Mouse (Mus musculus) hematopoietic stem cell, adult 5-6 weeks (primary cell): ENCODE results near the gene Mylk. TPM values are rescaled to one million over a fixed set of nuclear protein-coding genes. Genes with fewer than 3 reads are reported as not detected.
"Not testable (repeated sequence)": the region's sequence is repeated elsewhere in the genome, so short reads cannot be mapped to it uniquely, and the experiment has no call there.

Experiments
- ATAC-seq, 2 experiments: fragments of 125-278 bp in 1 of 2; replicated peaks in 1 of 2; 2 replicates each; pipeline ENCODE4 v1.8.0; 2016 to 2017; ENCODE audit warnings: inconsistent platforms in 2 of 2, mild to moderate bottlenecking in 2 of 2, moderate number of reproducible peaks in 2 of 2, low read depth in 1 of 2, moderate TSS enrichment in 1 of 2; ENCODE audit not compliant: low FRiP score in 2 of 2, poor library complexity in 2 of 2, severe bottlenecking in 2 of 2, insufficient read depth in 1 of 2, low TSS enrichment in 1 of 2
- total RNA-seq: library from RNA; stranded (forward); fragments of 172-1452, 232-1000 nt; gene quantifications from 2 replicates; pipeline ENCODE4 v1.2.3, GENCODE M21; 2017

The Mylk gene
- total RNA-seq, 1 experiment from 2014 or later = 22.6 TPM

DNA sequence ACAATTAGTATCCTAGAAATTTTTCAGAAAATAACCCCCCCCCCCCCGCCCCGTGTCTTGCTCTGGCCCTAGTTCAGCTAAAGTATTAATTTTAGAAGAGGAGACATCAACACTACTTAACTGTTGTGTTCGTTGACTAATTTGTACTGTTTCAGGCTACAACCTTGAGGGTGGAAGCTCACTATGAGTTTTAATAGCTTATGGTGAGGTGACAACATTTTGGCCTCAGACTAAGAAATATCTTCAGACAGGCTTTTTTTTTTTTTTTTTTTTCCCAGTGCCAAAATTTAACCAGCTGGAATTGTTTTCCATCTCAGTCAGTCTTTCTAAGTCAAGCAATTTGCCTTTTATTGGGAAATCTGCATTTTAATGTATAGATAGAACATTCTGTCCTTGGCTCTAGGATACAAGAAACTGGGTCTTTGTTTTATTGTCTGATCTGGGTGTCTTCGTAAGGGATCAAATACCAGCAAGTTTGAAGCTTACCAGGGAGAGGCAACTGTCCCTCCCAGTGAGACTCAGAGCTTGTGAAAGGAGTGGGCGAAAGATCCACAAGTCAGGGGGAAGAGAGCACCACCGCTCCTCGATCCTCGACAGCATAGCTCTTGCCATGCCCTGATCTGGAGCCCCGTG, 19.1 kb downstream of the Mylk start:
- ATAC-seq = no peak

DNA sequence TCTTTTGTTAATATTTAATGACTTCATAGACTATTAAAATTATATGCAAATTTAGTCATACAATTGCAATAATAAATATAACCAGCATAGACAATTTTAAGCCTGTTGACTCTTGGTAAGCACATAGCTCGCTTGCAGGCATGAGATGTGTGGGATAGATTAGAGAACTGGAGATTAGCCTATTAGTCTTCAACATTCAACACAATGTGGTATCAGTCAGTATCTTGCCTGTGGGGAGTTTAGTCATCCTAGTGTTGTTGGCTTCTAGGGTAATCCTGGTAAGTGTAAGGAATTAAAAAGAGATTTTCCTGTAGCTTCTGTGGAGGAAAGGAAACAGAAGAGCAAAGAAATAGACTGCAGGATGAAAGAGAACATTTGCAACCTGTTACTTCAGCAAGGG, 20.7 kb downstream of the Mylk start:
- ATAC-seq = no peak

DNA sequence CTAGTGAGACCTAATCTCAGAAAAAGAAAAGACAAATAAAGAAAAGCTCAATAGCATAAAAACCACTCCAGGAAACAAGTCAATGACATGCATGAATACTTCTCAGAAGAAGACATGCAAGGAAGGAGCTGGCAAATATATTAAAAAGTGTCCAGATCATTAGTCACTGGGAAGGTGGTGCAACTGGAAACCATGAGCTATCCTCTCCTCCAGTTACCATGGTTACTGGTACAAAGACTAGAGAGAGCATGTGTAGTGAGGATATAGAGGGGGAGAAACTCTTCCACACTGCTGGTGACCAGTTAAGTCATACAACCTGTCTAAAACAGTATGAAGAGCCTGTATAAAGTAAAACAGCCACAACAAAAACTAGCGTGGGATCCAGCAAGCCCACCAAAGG, 21.2 kb downstream of the Mylk start:
- no peak for ATAC-seq

DNA sequence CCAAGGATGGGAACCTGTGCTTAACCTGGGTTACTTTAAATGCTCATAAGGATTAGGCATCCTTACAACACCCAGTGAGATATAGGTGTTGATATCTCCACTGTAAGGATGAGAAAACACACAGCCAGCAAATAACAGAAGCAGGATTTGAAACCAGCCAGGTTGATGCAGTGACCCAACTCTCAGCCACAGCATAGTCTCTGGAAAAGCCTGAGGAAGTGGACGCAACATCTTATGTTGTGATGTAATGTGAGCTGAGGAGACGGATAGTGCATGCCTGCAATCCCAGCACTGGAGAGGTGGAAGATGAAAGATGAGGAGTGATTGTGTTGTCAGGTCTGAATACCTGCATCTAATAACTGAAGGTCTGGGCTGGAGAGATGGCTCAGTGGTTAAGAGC, 22.4 kb downstream of the Mylk start:
- no peak for ATAC-seq

DNA sequence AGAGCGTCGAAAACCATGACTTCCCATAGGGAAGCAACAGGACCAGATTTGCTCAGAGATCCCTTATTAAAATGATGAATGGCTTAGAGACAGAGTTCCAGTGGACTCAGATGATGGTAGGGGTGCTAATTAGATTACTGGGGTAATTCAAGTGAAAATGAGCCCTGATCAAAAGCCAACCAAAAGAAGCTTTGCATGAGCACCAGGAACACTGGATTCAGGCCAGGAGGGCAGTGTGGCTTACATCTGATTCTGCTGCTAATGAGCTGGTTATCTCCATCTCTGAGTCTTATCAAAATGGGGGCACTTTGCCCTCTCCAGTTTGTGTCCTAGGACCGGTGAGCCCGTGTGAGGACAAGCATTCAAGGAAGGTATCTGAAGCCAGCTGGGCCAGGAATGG, 23.4 kb downstream of the Mylk start:
- ATAC-seq = no peak

DNA sequence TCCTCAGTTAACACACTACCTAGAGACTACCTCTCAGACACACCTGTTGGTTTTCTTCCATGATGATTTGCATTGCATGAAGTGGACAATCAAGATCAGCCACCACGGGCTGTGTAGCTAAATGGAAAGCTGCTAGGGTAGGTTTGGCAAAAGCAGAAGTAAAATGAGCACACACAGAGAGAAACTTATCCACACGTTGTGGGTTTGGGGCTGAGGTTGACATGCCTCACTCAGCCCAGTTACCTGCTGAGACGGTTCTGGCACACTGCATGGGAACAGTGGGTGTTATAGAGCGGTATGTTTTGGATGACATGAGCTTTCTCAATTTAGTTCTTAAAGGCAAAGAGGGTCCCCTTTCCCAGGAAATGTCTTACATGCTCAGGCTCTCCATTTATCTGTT, 25.1 kb downstream of the Mylk start:
- peak in 1 of 2 experiments; percentile 32; a peak in 2 of 4 replicates for ATAC-seq

DNA sequence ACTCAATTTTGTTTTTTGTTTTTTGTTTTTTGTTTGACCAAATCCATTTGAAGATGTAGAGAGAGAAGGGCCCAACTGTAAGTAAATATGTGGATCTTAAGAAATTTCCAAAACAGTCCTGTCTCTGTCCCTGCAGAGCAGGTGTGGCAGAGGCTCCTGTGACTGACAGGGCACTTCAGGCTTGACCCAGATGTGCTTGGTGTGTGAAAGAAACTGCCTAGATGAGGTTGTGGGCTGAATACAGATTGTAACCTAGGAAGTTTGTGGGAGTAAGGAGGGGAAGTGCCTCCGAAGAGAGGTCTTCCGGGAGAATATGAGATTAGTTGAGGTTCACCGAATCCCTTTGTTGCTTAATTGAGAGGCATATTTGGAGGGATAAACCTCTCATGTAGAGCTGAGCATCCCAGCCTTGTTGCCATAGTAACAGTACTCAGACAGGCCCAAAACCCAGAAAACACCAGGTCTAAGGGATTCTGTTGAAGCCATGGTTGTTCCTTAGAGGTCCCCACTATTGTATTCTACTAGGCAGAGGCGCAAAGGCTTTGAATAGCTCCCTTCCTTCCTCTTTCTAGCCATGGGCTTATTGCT, 27.5 kb downstream of the Mylk start:
- no peak for ATAC-seq

DNA sequence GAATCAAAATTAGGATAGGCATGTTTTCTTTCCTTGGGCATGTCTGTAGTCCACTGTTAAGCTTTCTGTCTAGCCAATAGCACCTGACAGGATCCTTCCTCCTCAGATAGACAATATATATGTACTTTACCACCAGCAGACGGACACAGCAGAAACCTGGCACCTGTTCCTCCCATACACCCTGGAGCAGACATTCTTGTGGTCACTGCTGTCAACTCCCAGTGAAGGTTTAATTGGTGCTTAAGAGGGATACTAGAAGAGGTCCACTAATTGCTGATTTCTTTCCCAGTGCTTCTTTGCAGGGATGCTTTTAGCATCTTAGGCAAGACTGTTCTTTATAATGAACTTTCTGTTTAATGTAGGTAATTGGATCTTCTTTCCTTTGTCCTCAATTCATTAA, 37.4 kb downstream of the Mylk start:
- no peak for ATAC-seq

DNA sequence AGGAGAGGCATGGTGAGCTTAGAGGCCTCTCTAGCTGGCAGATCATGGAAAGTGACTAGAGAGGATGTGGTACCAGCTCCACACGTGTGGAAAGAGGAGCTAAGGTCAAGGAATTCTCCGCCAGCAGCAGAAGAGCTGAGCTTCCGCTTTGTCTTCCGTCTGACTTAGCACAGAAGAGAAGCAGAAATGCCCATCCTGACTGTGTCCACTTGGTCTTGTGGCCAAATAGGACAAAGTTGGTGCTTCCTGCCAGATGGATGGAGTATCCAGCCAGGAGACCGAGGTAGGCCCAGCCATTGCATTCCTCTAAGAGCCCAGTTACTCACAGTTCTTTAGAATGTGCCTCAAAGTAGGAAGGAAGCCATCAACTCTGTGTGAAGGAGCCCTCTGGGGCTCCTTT, 38.5 kb downstream of the Mylk start:
- no peak for ATAC-seq

DNA sequence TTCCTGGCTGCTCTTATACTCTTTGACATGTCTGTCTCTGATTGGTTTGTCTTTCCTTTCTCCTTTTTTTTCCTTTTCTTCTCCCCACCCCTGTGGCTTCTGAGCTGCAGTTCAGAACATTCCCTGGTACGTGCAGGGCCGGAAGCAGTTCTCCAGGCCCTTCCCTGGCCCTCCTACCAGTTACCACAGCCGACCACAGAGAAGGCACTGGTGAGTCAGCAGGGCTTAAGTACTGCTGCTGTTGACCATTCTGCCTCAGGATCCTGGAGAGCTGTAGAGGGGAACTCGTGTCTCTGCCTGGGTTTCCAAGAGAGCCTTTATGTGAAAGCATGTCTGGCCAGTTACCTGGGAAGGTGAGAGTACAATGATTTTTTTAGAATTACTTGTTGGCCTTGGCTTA, 39.7 kb downstream of the Mylk start:
- ATAC-seq = no peak

DNA sequence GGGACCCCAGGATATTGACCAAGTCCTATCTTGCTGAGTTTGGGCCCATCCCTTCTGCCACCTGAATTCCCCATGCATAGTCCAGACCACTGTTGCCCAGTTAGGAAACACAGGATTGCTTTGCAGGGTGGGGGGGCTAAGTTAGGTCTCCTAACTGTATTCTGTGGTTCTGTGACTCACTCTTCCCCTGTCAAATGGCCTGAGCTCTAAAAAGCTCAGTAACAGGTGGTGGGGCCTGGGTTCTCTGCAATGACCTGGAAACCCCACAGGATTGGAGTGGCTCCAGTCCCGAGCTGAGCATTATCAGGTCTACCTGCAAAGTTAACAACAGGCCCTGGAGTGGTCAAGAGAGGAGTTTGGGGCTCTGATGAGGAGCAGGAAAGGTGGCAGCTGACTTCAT, 47.5 kb downstream of the Mylk start:
- ATAC-seq = no peak

DNA sequence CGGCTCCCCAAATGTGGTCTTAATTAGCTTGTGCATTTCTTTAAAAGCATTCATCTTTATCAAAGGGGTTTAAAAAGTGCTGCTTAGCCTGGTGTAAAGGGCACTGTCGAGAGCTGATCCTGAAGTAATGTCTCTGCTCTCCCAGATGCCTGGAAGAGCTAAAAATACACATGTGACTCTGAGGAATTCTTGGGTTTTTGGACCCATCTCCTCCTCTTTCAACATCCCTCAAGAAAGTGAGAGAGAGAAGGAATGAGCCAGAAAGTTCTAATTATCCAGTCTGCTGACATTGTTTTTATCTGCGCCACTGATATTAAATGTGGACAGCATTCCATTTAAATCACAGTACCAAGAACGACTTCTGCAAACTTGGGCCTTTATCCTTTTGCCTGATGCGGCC, 48.0 kb downstream of the Mylk start:
- ATAC-seq = no peak

DNA sequence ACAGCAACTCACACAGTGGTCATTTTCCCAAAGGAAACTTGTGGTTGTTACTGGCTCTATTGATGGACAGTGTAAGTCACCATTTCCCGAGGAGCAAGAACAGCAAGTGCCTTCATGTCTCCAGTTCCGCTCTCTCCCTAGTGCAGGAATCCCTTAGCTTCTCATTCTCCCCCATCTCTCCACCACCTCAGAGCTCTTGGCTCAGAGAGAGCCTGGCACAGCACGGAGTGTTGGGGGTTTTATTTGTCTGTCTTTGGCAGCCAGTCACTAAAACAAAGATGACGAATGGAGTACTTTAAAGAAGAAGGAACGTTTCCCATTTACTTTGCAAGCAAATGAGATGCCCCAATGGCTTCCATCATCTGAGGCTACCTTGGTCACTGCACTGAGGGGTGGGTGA, 56.2 kb downstream of the Mylk start:
- ATAC-seq = no peak

DNA sequence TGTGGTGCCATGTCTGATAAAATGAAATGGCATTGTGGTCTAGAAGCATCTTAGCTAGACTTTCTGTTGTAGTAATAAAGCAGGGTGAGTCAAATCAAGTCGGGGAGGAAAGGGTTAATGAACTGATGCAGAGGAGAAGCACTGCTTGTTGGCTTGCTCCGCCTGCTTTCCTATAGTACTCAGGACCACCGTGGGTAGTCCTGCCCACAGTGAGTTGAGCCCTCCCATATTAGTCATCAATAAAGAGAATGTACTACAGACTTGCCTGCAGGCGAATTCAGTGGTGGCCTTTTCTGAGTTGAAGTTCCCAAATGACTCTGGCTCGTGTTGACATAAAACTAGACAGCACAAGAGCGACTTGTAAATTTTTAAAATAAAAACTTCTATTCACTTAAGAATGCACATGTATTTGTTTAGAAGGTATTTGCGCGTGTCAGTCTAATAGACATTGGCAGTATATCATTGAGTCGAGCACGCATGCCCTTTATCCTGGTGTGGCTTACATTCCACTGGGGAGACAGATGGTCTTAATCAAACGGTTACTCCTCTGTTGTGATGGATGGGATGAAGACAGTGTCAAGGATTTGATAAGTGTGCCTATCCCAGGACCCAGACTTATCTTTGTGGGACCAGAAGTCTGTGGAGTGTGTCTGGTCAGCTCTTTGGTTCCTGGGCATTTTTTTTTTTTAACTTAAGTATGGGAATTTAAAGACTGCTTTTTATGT, 59.4 kb downstream of the Mylk start:
- no peak for ATAC-seq

DNA sequence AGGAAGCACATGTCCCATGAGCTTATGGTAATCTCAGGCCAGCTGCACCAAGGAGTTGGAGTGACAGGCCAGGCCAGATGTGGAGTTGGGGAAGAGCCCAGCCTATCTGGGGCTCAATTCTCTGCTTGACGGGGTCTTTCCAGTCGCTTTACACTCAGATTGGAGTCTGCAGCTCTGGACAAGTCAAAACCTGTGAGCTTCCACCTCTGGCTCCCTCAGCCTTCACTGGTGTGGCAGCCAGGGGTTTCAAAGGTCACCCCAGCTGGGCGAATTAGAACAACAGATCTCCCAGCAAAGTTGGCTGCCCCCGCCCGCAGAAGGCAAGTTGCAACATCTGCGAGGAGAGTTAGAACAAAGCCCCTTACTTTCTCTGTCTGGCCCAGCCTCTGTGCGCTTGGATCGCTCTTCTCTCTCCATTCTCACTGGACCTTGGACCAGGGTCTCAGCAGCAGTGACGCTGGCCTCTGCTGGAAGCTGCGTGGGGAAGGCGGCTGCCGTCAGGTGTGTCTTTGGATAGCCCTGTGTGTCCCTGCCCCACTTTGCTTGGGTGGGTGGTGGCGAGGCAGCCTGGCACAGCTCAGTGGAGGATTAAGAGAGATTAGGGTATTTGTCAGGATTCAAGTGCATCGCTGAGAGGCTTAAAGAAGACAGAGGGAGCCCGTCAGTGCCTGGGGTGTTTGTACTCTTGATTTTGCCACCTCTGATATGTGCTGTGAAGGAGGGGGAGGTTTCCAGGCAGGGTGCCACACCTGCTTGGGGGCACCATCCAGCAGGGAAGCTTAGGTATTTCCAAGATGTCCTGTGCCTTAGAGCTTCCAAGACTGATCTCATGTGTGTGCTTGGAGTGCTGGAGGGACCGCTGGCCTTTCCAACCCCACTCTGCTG, 62.1 kb downstream of the Mylk start:
- no peak for ATAC-seq

DNA sequence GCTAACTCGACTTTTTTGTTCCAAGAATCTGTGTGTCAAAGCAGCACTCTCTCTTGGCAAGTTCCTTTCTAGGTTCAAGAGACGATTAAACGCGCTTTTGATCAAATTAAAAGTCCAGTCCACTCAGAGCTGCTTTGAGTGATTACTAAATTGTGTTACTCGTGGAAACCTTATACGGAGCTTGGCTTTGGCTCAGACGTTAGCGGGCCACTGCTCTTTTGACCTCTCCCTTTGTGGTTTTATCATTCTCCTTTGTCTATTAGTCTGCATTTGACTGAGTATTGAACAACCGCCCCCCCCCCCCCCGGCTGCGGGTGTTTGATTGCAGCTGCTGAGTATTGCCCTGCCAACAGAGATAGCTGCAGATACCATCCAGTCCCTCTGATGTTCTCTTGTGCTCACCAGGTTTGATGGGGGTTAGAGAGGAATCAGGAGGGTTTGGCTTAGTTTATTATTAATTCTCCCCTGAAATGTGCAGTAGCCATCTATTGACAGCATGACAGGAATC, 62.8 kb downstream of the Mylk start:
- ATAC-seq = no peak

DNA sequence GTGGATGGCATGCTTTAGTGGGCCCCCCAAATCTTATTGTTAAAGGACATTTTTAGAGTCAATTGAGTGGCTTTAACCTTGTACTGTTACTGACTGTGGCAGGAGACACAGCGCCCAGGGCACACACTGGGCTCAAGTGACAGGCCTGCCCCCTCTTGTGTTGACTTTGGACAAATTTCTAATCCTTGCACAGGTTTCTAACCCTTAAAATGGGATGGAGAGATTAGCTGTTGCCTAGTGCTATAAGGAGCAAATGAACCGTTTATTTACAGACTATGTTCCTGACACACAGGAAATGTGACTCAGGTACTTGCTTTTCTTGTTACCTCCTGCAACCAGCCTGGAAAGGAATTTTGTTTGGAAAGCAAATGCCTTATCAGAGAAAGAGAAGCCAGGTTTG, 67.2 kb downstream of the Mylk start:
- no peak for ATAC-seq

DNA sequence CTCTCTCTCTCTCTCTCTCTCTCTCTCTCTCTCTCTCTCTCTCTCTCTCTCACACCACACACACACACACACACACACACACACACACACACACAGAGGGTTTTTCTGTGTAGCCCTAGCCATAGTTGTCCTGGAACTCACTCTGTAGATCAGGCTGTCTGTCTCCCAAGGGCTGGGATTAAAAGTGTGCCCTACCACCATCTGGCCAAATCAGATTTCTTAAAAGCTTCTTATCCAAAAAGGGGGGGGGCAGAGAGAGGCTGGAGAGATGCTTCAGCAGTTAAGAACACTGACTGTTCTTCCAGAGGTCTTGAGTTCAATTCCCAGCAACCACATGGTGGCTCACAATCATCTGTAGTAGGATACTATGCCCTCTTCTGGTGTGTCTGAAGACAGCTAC, 68.2 kb downstream of the Mylk start:
- ATAC-seq = not testable (repeated sequence)
